29 mouse cellular contexts compared by ENCODE assay signal in genomic region chr9:21537009-21537408, GRCm38 (mm10). TPM values are rescaled to one million over a fixed set of nuclear protein-coding genes. Genes with fewer than 3 reads are reported as not detected.
DNase-seq lines count a peak whose midpoint lies in the region; ATAC-seq and TF ChIP-seq lines count a peak whose summit lies in the region.
"Had no signal": no experiment of that assay in that cellular context is flagged by ENCODE, and none has a peak within 500 bp of the region (broad histone marks: within the 10 kb centered on the region; RNA-seq: fewer than 3 reads in every experiment).

No protein-coding gene starts in this region.

- TF ChIP-seq POLR2A in myocyte (IDR thresholded peaks at IDR 0.05; ENCODE audit: insufficient read length, low read depth): no peak

- H3K4me3 ChIP-seq in embryonic facial prominence, embryonic 12.5 days: no peak overlapping the region
- H3K4me3 ChIP-seq in embryonic facial prominence, embryonic 10.5 days: no peak overlapping the region
- H3K4me3 ChIP-seq in liver, postnatal 0 days (ENCODE audit: low read depth, low read length): no peak overlapping the region
- no peak overlapping the region for H3K4me3 ChIP-seq in liver, embryonic 12.5 days
- no peak overlapping the region for H3K4me3 ChIP-seq in midbrain, embryonic 11.5 days (ENCODE audit: low read depth, low read length)
- H3K4me3 ChIP-seq in midbrain, embryonic 15.5 days: no peak overlapping the region
- no peak overlapping the region for H3K4me3 ChIP-seq in myocyte
- H3K4me3 ChIP-seq: embryonic facial prominence, embryonic 13.5 days; embryonic facial prominence, embryonic 15.5 days; erythroblast, embryonic 14.5 days; forebrain, embryonic 10.5 days; forebrain, embryonic 12.5 days had no signal

- TF ChIP-seq CTCF in liver, postnatal 0 days (IDR thresholded peaks at IDR 0.05; ENCODE audit: low read depth): no peak

- no peaks in the 10 kb centered on the region for H3K36me3 ChIP-seq in embryonic facial prominence, embryonic 12.5 days
- H3K36me3 ChIP-seq in embryonic facial prominence, embryonic 10.5 days (replicated peaks): peaks cover 20% of the 10 kb centered on the region
- no peaks in the 10 kb centered on the region; the same call in 1 of the 2 replicates for H3K36me3 ChIP-seq in liver, postnatal 0 days (replicated peaks; ENCODE audit: insufficient read depth, low read length)
- no peaks in the 10 kb centered on the region for H3K36me3 ChIP-seq in liver, embryonic 12.5 days
- no peaks in the 10 kb centered on the region; the same call in 1 of the 2 replicates for H3K36me3 ChIP-seq in midbrain, embryonic 11.5 days (ENCODE audit: control insufficient read depth, insufficient read depth, low read length)
- H3K36me3 ChIP-seq in midbrain, embryonic 15.5 days (replicated peaks): no peaks in the 10 kb centered on the region
- H3K36me3 ChIP-seq in myocyte (ENCODE audit: control insufficient read depth, insufficient read depth): no peaks in the 10 kb centered on the region
- H3K36me3 ChIP-seq: embryonic facial prominence, embryonic 15.5 days; G1E had no signal

- H3K27ac ChIP-seq in embryonic facial prominence, embryonic 12.5 days: peak overlapping the region; percentile 36; the same call in 1 of the 2 replicates
- no peak overlapping the region for H3K27ac ChIP-seq in embryonic facial prominence, embryonic 10.5 days (replicated peaks)
- H3K27ac ChIP-seq in liver, postnatal 0 days (ENCODE audit: low read depth): no peak overlapping the region
- H3K27ac ChIP-seq in liver, embryonic 12.5 days: no peak overlapping the region
- H3K27ac ChIP-seq in midbrain, embryonic 11.5 days (ENCODE audit: low read depth, low read length): no peak overlapping the region
- H3K27ac ChIP-seq in midbrain, embryonic 15.5 days: no peak overlapping the region
- H3K27ac ChIP-seq: embryonic facial prominence, embryonic 13.5 days; embryonic facial prominence, embryonic 15.5 days; forebrain, embryonic 10.5 days; forebrain, embryonic 12.5 days had no signal

- no peak for DNase-seq in embryonic facial prominence, embryonic 10.5 days (ENCODE audit: low spot score)
- DNase-seq in liver, postnatal 0 days: no peak
- DNase-seq in midbrain, embryonic 11.5 days (ENCODE audit: low spot score, missing footprints): peak; percentile 81
- no peak for DNase-seq in lung, postnatal 10 days
- DNase-seq: adrenal gland, adult 2 months; adrenal gland, postnatal 10 days; adrenal gland, postnatal 25 days; B cell, adult 2 months; cerebellum, adult 11 months; cerebellum, adult 18-20 months; cerebellum, adult 8-10 months; cerebellum, adult 9-11 months; cerebellum, postnatal 14 days; cerebellum, postnatal 36 days; embryo, embryonic 11 days had no signal

- H3K79me2 ChIP-seq in myocyte (ENCODE audit: control insufficient read depth, insufficient read depth): no peaks in the 10 kb centered on the region

- no peak overlapping the region for H3ac ChIP-seq in myocyte (ENCODE audit: control insufficient read depth, insufficient read length)

- H3K9me3 ChIP-seq in embryonic facial prominence, embryonic 12.5 days: no peaks in the 10 kb centered on the region
- H3K9me3 ChIP-seq in embryonic facial prominence, embryonic 10.5 days: no peaks in the 10 kb centered on the region; the same call in 1 of the 2 replicates
- H3K9me3 ChIP-seq in liver, postnatal 0 days (ENCODE audit: low read length): no peaks in the 10 kb centered on the region
- H3K9me3 ChIP-seq in liver, embryonic 12.5 days (replicated peaks): no peaks in the 10 kb centered on the region
- no peaks in the 10 kb centered on the region for H3K9me3 ChIP-seq in midbrain, embryonic 11.5 days (ENCODE audit: control insufficient read depth, low read length)
- H3K9me3 ChIP-seq in midbrain, embryonic 15.5 days: no peaks in the 10 kb centered on the region
- H3K9me3 ChIP-seq: embryonic facial prominence, embryonic 13.5 days; embryonic facial prominence, embryonic 15.5 days; forebrain, embryonic 10.5 days; forebrain, embryonic 12.5 days had no signal

- no peaks in the 10 kb centered on the region; the same call in 1 of the 2 replicates for H3K4me1 ChIP-seq in embryonic facial prominence, embryonic 12.5 days
- no peaks in the 10 kb centered on the region for H3K4me1 ChIP-seq in embryonic facial prominence, embryonic 10.5 days
- peaks cover 6% of the 10 kb centered on the region for H3K4me1 ChIP-seq in liver, postnatal 0 days (ENCODE audit: insufficient read depth)
- peaks cover 23% of the 10 kb centered on the region for H3K4me1 ChIP-seq in liver, embryonic 12.5 days
- H3K4me1 ChIP-seq in midbrain, embryonic 11.5 days (ENCODE audit: control insufficient read depth, insufficient read depth, low read length): no peaks in the 10 kb centered on the region
- no peaks in the 10 kb centered on the region for H3K4me1 ChIP-seq in midbrain, embryonic 15.5 days
- H3K4me1 ChIP-seq: embryonic facial prominence, embryonic 13.5 days; embryonic facial prominence, embryonic 15.5 days; forebrain, embryonic 10.5 days; forebrain, embryonic 12.5 days had no signal

- no peak overlapping the region for H3K9ac ChIP-seq in embryonic facial prominence, embryonic 12.5 days
- 0 out of 2 replicates have a peak overlapping the region, but pooled peaks have one; percentile 11 for H3K9ac ChIP-seq in liver, postnatal 0 days (replicated peaks)
- no peak overlapping the region for H3K9ac ChIP-seq in liver, embryonic 12.5 days
- H3K9ac ChIP-seq in midbrain, embryonic 11.5 days (ENCODE audit: low read length): no peak overlapping the region
- H3K9ac ChIP-seq in midbrain, embryonic 15.5 days: no peak overlapping the region
- H3K9ac ChIP-seq: embryonic facial prominence, embryonic 13.5 days; embryonic facial prominence, embryonic 15.5 days; forebrain, embryonic 12.5 days had no signal

- 82% methylated on average over 4 of the region's 4 CpGs for WGBS in embryonic facial prominence, embryonic 12.5 days
- 77% methylated on average over 4 of the region's 4 CpGs for WGBS in embryonic facial prominence, embryonic 10.5 days
- WGBS in liver, postnatal 0 days (ENCODE audit: insufficient replicate concordance): 64% methylated on average over 4 of the region's 4 CpGs
- WGBS in liver, embryonic 12.5 days (ENCODE audit: insufficient replicate concordance): 68% methylated on average over 4 of the region's 4 CpGs
- 82% methylated on average over 4 of the region's 4 CpGs for WGBS in midbrain, embryonic 11.5 days
- 69% methylated on average over 4 of the region's 4 CpGs for WGBS in midbrain, embryonic 15.5 days

- ATAC-seq in embryonic facial prominence, embryonic 12.5 days (ENCODE audit: insufficient number of reproducible peaks, insufficient read depth, low FRiP score, low TSS enrichment): no peak
- ATAC-seq in liver, postnatal 0 days: no peak
- no peak for ATAC-seq in liver, embryonic 12.5 days
- no peak for ATAC-seq in midbrain, embryonic 11.5 days (ENCODE audit: low FRiP score)
- no peak for ATAC-seq in midbrain, embryonic 15.5 days (replicated peaks)
- ATAC-seq: CD4-positive, CD25-positive, alpha-beta regulatory T cell, adult 4 months; forebrain, embryonic 14.5 days; forebrain, embryonic 16.5 days had no signal

- H3K27me3 ChIP-seq in embryonic facial prominence, embryonic 12.5 days: no peaks in the 10 kb centered on the region
- H3K27me3 ChIP-seq in embryonic facial prominence, embryonic 10.5 days (replicated peaks; ENCODE audit: low read depth, poor library complexity, severe bottlenecking): no peaks in the 10 kb centered on the region
- no peaks in the 10 kb centered on the region for H3K27me3 ChIP-seq in liver, postnatal 0 days (ENCODE audit: insufficient read depth, low read length)
- H3K27me3 ChIP-seq in liver, embryonic 12.5 days (replicated peaks): no peaks in the 10 kb centered on the region
- no peaks in the 10 kb centered on the region for H3K27me3 ChIP-seq in midbrain, embryonic 11.5 days (ENCODE audit: control insufficient read depth, insufficient read depth, low read length)
- H3K27me3 ChIP-seq in midbrain, embryonic 15.5 days (replicated peaks): no peaks in the 10 kb centered on the region
- H3K27me3 ChIP-seq in myocyte (ENCODE audit: control insufficient read depth, insufficient read depth, insufficient read length): no peaks in the 10 kb centered on the region
- H3K27me3 ChIP-seq: CH12.LX; embryonic facial prominence, embryonic 13.5 days; embryonic facial prominence, embryonic 15.5 days; forebrain, embryonic 12.5 days had no signal

- TF ChIP-seq EP300 in liver, postnatal 0 days (IDR thresholded peaks at IDR 0.05; ENCODE audit: low read depth): no peak

- no peak overlapping the region for H3K4me2 ChIP-seq in embryonic facial prominence, embryonic 12.5 days (replicated peaks)
- no peak overlapping the region for H3K4me2 ChIP-seq in liver, postnatal 0 days (ENCODE audit: low read depth, low read length)
- H3K4me2 ChIP-seq in liver, embryonic 12.5 days: no peak overlapping the region
- H3K4me2 ChIP-seq in midbrain, embryonic 11.5 days: no peak overlapping the region
- no peak overlapping the region for H3K4me2 ChIP-seq in midbrain, embryonic 15.5 days
- no peak overlapping the region for H3K4me2 ChIP-seq in myocyte (ENCODE audit: low read depth)
- H3K4me2 ChIP-seq: embryonic facial prominence, embryonic 13.5 days; embryonic facial prominence, embryonic 15.5 days; forebrain, embryonic 12.5 days had no signal

RNA-seq across cellular contexts. Expression of gene Carm1, which starts 9.7 kb away (rescaled TPM):
- polyA plus RNA-seq in embryonic facial prominence, embryonic 12.5 days (2016; fragmentation: Nextera tagmentation; extraction: Ambion mirVana): 79.5 and 86.8 TPM in 2 replicates
- 73.1 and 84.1 TPM in 2 replicates for polyA plus RNA-seq in embryonic facial prominence, embryonic 10.5 days (2016; fragmentation: Nextera tagmentation; extraction: Ambion mirVana)
- polyA plus RNA-seq in liver, postnatal 0 days (2015; fragmentation: Nextera tagmentation; extraction: Ambion mirVana): 8.6 TPM in 2 replicates
- polyA plus RNA-seq in liver, embryonic 12.5 days (2016; fragmentation: Nextera tagmentation; extraction: Ambion mirVana): 39.0 and 41.0 TPM in 2 replicates
- polyA plus RNA-seq in midbrain, embryonic 11.5 days (2014; fragmentation: Nextera tagmentation; extraction: Ambion mirVana): 53.4 and 63.1 TPM in 2 replicates
- 46.7 and 49.3 TPM in 2 replicates for polyA plus RNA-seq in midbrain, embryonic 15.5 days (2015; fragmentation: Nextera tagmentation; extraction: Ambion mirVana)
- polyA plus RNA-seq in myocyte (2012; fragmentation: generic; extraction: Trizol): 48.1 TPM

RNA-seq across cellular contexts. Expression of gene AB124611, which starts 11.0 kb away (rescaled TPM):
- 3.9 and 5.7 TPM in 2 replicates for polyA plus RNA-seq in embryonic facial prominence, embryonic 12.5 days (2016; fragmentation: Nextera tagmentation; extraction: Ambion mirVana)
- polyA plus RNA-seq in embryonic facial prominence, embryonic 10.5 days (2016; fragmentation: Nextera tagmentation; extraction: Ambion mirVana): 4.7 and 4.9 TPM in 2 replicates
- polyA plus RNA-seq in liver, postnatal 0 days (2015; fragmentation: Nextera tagmentation; extraction: Ambion mirVana): 13.6 and 14.2 TPM in 2 replicates
- 2.6 and 3.1 TPM in 2 replicates for polyA plus RNA-seq in liver, embryonic 12.5 days (2016; fragmentation: Nextera tagmentation; extraction: Ambion mirVana)
- 2.9 and 3.2 TPM in 2 replicates for polyA plus RNA-seq in midbrain, embryonic 11.5 days (2014; fragmentation: Nextera tagmentation; extraction: Ambion mirVana)
- polyA plus RNA-seq in midbrain, embryonic 15.5 days (2015; fragmentation: Nextera tagmentation; extraction: Ambion mirVana): 1.9 and 2.6 TPM in 2 replicates
- polyA plus RNA-seq in myocyte (2012; fragmentation: generic; extraction: Trizol): 0.22 TPM

RNA-seq across cellular contexts. Expression of gene Tmed1, which starts 27.0 kb away (rescaled TPM):
- polyA plus RNA-seq in embryonic facial prominence, embryonic 12.5 days (2016; fragmentation: Nextera tagmentation; extraction: Ambion mirVana): 113 and 115 TPM in 2 replicates
- polyA plus RNA-seq in embryonic facial prominence, embryonic 10.5 days (2016; fragmentation: Nextera tagmentation; extraction: Ambion mirVana): 119 and 121 TPM in 2 replicates
- polyA plus RNA-seq in liver, postnatal 0 days (2015; fragmentation: Nextera tagmentation; extraction: Ambion mirVana): 34.6 and 38.0 TPM in 2 replicates
- 42.8 and 44.0 TPM in 2 replicates for polyA plus RNA-seq in liver, embryonic 12.5 days (2016; fragmentation: Nextera tagmentation; extraction: Ambion mirVana)
- polyA plus RNA-seq in midbrain, embryonic 11.5 days (2014; fragmentation: Nextera tagmentation; extraction: Ambion mirVana): 64.5 and 68.0 TPM in 2 replicates
- 61.2 and 62.7 TPM in 2 replicates for polyA plus RNA-seq in midbrain, embryonic 15.5 days (2015; fragmentation: Nextera tagmentation; extraction: Ambion mirVana)
- 47.3 TPM for polyA plus RNA-seq in myocyte (2012; fragmentation: generic; extraction: Trizol)

RNA-seq across cellular contexts. Expression of gene Timm29, which starts 55.5 kb away (rescaled TPM):
- 40.6 and 41.8 TPM in 2 replicates for polyA plus RNA-seq in embryonic facial prominence, embryonic 12.5 days (2016; fragmentation: Nextera tagmentation; extraction: Ambion mirVana)
- polyA plus RNA-seq in embryonic facial prominence, embryonic 10.5 days (2016; fragmentation: Nextera tagmentation; extraction: Ambion mirVana): 32.0 and 32.7 TPM in 2 replicates
- polyA plus RNA-seq in liver, postnatal 0 days (2015; fragmentation: Nextera tagmentation; extraction: Ambion mirVana): 12.5 and 13.0 TPM in 2 replicates
- 31.6 and 32.8 TPM in 2 replicates for polyA plus RNA-seq in liver, embryonic 12.5 days (2016; fragmentation: Nextera tagmentation; extraction: Ambion mirVana)
- polyA plus RNA-seq in midbrain, embryonic 11.5 days (2014; fragmentation: Nextera tagmentation; extraction: Ambion mirVana): 57.9 and 59.9 TPM in 2 replicates
- 68.0 and 68.8 TPM in 2 replicates for polyA plus RNA-seq in midbrain, embryonic 15.5 days (2015; fragmentation: Nextera tagmentation; extraction: Ambion mirVana)
- 26.3 TPM for polyA plus RNA-seq in myocyte (2012; fragmentation: generic; extraction: Trizol)

RNA-seq across cellular contexts. Expression of gene Yipf2, which starts 55.6 kb away (rescaled TPM):
- polyA plus RNA-seq in embryonic facial prominence, embryonic 12.5 days (2016; fragmentation: Nextera tagmentation; extraction: Ambion mirVana): 19.1 and 22.6 TPM in 2 replicates
- polyA plus RNA-seq in embryonic facial prominence, embryonic 10.5 days (2016; fragmentation: Nextera tagmentation; extraction: Ambion mirVana): 19.0 and 21.2 TPM in 2 replicates
- polyA plus RNA-seq in liver, postnatal 0 days (2015; fragmentation: Nextera tagmentation; extraction: Ambion mirVana): 7.8 and 8.5 TPM in 2 replicates
- 10.0 and 10.5 TPM in 2 replicates for polyA plus RNA-seq in liver, embryonic 12.5 days (2016; fragmentation: Nextera tagmentation; extraction: Ambion mirVana)
- 14.8 and 15.1 TPM in 2 replicates for polyA plus RNA-seq in midbrain, embryonic 11.5 days (2014; fragmentation: Nextera tagmentation; extraction: Ambion mirVana)
- polyA plus RNA-seq in midbrain, embryonic 15.5 days (2015; fragmentation: Nextera tagmentation; extraction: Ambion mirVana): 27.0 and 29.2 TPM in 2 replicates
- polyA plus RNA-seq in myocyte (2012; fragmentation: generic; extraction: Trizol): 13.2 TPM
